Mouse (Mus musculus): ENCODE measurements at regions not wholly inside any gene's neighbourhood (a gene's known extent, or its start where the extent isn't known, plus 50 kb on each side); places are given as distances from the start of the nearest gene placed in this dataset.
A peak's percentile ranks its signal among the peaks of the same experiment; 100 is the strongest.

DNA sequence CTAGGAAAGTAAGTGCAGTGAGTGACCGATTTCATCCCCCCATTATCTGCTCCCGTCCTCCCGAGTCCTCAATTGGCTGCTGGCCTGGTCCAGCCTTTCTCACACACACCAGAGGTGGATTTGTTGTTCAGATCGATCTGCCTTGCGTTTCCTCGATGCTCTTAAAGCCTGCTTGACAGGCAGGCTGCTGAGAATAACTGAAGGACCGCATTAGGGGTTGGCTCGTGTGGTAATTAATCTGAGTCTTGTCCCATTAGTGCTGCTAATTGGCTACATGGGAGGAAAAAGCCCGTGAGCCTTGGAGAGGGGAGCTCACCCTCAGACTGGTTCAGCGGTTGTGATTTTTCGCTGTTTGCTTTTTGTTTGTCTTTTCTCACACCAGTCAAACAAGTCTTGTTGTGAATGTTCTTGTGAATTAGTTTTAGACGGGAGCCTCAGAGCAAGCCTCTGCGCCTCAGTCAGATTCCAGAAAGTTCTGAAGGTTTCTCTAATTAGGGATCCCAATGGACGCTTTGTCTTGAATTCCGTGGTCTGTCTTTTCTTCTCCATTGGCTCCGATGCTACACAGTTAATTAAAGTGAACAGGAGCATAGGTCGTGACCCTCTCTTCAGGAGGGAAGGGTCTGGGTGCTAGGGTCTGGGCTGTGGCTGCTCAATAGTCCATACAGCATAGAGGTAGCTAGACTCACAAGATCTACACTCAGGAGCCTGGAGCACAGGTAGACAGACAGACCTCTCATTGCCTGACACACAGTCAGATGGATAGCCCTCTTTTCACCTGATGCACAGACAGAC is 226.1 kb upstream of the BB014433 start:
- DNase-seq (ENCODE audit: low read depth): no peak

- peak; percentile 40 for DNase-seq (ENCODE audit: low read depth)
Observed at GRCm38 (mm10) chr8:15270290-15270689, 224.4 kb upstream of the BB014433 start.

GRCm38 (mm10) chr8:15244770-15245485 is 199.1 kb upstream of the BB014433 start:
- DNase-seq (ENCODE audit: low read depth): no peak

GRCm38 (mm10) chr8:15235410-15235809 is 189.5 kb upstream of the BB014433 start:
- no peak for DNase-seq (ENCODE audit: low read depth)

DNA sequence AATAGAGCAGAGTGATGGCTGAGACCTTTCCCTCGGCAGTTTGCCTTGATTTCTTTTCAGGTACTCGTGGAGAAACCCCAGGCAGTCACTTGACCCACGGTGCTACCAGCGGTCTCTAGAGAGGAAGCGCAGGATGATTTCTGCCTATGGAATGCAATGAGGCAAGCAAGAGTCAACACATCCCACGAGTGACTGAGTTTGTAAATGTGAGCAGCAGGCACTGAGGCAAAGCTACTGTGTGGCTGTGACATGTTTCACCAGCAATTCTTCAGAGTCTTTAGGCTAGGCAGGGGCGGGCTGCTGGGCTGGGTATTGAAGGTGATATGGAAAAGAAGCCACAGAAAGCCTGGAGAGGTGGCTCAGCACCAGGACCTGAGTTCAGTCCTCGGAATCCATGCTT is 187.4 kb upstream of the BB014433 start:
- no peak for DNase-seq (ENCODE audit: low read depth)

- DNase-seq (ENCODE audit: low read depth): no peak
Observed at GRCm38 (mm10) chr8:15230217-15230616, 184.3 kb upstream of the BB014433 start.

DNA sequence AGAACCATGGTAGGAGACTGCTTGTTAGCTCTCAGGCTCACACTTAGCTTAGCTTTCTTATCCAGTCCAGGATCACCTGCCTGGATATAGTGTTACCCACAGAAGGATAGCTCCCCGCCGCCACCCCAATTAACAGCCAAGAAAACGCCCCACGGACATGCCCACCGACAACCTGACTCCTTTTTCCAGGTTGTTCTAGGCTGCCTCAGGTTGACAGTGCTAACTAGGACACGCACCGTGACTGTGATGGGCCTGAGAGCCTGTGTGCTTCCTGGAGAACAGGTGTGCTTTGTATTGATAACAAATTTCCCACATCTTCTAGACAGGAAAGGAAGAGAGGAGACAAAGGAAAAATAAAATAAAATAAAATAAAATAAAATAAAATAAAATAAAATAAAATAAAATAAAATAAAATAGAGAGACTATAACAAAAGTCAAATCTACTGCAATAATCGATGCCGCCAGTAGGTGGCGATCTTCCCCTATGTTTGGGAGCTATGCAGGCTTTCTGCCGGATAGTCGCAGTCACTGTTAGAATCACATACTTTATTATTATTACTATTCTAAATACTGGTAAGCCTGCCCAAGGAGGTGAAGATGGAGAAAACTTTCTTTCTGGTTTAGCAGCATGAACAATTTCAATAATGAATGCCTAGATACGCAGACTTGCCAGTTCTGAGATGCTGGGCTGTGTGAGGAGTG is 175.5 kb upstream of the BB014433 start:
- peak; percentile 30 for DNase-seq (ENCODE audit: low read depth)

- no peak for DNase-seq (ENCODE audit: low read depth)
Observed at GRCm38 (mm10) chr8:15209856-15210521, 164.1 kb upstream of the BB014433 start.

GRCm38 (mm10) chr8:15201556-15201955 is 155.7 kb upstream of the BB014433 start:
- DNase-seq (ENCODE audit: low read depth): no peak

DNA sequence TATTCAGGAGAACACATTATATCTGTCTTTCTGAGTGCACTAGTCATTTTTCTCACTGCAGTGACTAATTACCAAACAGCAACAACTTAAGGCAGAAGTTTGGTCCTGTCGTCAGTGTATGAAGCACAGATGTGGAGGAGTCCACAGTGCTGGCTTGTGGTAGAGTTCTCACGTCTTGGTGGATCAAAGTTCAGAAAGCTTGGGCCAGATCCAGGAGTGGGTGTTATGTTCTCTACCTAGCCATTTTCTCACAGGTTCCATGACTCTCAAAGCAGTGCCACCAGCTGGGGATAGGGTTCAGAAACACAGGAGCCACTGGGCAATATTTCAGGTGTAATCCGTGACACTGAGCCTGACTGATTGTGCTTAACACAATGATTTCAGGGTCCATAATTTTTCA is 144.8 kb upstream of the BB014433 start:
- no peak for DNase-seq (ENCODE audit: low read depth)

DNA sequence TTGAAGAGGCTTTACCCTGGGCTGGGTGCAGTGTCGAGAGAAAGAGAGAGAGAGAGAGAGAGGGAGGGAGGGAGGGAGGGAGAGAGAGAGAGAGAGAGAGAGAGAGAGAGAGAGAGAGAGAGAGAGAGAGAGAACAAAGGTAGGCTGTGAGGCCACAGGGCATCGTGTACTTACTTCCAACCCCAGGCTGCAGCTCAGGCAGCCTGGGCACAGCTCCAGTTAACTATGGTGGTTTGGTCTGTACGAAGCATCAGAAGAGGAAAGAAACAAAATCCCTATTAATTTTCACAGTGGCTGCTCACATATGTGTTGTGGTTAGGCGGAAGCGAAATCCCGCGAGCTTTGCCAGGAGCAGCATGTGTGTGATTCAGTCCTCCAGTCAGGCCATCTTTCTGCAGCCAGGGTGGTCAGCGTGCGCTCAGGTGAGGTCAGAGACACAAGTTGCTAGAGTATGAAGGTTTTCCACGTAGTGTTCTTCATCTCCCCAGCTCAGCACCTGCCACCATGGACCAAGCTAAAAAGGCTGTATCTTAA is 143.3 kb upstream of the BB014433 start:
- DNase-seq (ENCODE audit: low read depth): no peak

All from induced T-regulatory cell, adult 2 months (primary cell).